Mouse (Mus musculus) urinary bladder, postnatal 14 days (tissue): ENCODE data around the gene Mrpl49.

Experiments used
- DNase-seq: peaks from one replicate; pipeline ENCODE4 v3.0.0; 2021; ENCODE audit warnings: low spot score

The Mrpl49 gene

DNA sequence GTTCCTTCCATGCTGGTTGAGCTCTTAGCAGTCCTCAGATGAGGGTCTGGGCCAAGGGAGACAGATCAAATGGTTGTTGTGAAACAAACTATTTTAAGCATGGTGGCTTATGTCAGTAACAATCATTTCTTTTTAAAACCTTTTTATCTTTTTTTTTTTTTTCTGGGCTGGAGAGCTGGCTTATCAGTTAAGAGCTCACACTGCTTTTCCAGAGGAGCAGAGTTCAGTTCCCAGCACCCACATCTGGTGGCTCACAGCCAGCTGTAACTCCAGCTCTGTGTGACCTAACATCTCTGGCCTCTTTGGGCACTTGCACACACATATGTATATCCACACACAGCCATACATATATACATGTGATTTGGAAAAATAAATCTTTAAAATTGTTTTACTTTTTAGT is 19.9 kb downstream of the Mrpl49 start:
- DNase-seq, result no peak

- no peak for DNase-seq
Measured at GRCm38 (mm10) chr19:6035966-6036585, 21.5 kb downstream of the Mrpl49 start.

DNA sequence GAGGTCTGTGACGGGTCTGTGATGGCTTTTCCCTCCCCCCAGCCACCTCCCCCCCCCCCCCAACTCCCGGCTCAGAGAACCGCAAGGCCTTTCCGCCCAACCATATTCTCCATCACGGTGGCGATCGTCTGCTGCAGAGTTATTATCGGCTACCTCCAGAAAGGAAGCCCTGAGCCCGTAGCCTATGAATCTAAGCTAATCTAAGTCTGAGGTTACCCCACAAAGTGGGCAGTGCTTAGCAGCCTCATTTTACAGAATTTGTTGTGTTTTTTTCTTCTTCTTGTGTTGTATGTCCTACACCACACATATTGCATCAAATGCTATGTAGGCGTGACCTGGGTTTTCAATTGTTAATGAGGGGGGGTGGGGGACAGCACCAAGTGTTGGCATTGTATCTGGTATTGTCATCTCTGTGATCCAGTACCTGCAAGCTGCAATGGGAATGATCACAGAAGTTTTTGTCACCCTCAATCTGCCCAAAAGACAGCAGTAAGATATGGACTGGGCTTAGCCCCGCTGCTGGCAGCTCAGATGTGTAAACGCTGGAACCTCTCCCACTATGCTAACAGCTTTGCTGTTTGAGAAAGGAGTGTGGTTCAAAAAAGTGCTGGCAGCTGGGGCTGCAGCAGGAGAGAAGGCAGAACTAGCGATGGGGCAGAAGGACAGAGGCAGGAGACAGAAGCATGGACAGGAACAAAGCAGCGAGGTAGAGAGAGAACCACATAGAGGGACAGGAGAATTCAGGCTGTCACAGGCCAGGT is 26.9 kb downstream of the Mrpl49 start:
- DNase-seq, result no peak

DNA sequence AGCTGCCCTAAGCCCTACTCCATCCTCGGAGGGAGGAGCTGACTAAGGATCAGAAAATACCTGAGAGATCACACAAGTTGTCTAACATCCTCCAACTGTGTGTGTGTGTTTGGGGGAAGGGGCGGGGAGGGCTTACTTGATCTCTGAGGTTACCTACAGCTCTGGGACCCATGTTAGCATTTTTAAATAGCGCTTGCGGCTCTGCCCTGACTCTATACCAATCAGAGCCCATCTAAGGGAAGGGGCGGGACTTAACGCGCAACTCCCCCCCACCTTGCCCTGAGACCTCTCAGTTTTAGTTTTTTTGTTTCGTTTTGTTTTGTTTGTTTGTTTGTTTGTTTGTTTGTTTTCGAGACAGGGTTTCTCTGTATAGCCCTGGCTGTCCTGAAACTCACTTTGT is 28.2 kb downstream of the Mrpl49 start:
- DNase-seq, result no peak

- no peak for DNase-seq
Measured at GRCm38 (mm10) chr19:6028991-6029390, 28.6 kb downstream of the Mrpl49 start.

- no peak for DNase-seq
Measured at GRCm38 (mm10) chr19:6023930-6024329, 33.7 kb downstream of the Mrpl49 start.

DNA sequence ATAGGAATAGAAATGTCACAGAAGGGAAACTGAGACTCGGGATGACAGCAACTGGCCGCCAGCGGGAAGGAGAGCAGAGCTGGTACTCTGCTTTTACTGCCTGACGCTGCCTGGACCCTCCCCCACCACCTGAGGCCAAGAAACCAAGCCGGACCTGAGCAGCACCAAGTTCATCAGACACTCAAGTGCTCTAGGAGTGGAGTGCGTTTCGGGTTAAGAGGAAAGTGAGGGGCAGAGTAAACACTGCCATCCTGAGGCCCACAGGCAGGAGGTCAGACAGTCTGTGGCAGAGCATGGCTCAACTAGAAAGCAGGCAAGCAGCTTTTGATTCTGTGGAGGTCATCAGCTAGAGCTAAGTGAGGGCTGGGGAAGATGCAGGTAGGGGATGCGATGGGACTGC is 34.5 kb downstream of the Mrpl49 start:
- DNase-seq, result no peak

DNA sequence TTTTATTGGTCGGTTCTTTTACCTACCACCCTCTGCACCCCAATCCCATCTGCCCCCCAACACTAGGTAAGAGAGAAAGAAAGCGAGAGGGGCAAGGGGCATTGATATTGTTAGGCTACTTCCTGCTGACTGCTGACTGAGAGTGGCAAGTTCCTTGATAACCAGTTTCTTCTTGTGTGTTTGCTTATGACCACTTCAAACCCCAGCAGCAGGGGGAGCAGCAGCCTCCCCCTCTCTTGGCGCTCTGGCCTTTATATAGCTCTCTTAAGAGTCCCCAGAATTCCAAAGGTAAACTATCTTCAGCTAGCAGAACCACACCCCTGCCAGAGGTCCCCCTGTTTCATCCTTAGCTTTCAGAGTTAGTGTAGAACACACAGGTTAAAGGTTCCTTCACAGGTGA is 37.3 kb downstream of the Mrpl49 start:
- DNase-seq, result no peak

DNA sequence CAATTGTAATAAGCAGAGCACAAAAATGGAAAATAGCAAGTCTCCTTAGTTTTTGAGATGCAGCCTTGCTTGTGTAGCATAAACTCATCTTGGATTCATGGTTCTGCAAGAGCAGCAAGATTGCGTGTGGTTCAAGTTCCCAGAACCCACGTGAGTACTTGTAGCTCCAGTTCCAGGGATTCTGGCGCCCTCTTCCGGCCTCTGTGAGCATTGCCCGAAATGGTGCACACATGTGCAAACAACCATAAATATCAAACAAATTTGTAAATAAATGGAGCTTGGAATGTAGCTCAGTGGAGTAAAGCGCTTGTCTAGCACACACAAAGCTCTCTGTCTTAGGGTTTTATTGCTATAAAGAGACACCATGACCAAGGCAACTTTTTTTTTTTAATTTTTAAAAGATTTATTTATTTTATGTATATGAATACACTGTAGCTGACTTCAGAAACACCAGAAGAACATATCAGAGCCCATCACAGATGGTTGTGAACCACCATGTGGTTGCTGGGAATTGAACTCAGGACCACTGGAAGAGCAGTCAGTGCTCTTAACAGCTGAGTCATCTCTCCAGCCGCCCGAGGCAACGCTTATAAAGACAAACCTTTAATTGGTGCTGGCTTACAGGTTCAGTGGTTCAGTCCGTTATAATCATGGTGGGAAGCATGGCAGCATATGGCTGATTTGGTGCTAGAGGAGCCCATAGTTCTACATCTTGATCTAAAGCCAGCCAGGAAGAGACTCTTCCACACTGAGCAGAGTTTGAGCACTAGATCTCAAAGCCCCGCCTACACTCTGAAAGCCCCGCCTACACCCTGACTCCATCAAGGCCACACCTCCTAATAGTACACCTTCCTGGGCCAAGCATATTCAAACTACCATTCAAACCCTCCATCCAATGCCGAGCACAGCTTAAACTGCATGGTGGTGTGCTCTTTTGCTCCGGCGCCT is 39.2 kb downstream of the Mrpl49 start:
- DNase-seq, result peak; percentile 92

GRCm38 (mm10) chr19:6016532-6016931 is 41.1 kb downstream of the Mrpl49 start:
- no peak for DNase-seq

DNA sequence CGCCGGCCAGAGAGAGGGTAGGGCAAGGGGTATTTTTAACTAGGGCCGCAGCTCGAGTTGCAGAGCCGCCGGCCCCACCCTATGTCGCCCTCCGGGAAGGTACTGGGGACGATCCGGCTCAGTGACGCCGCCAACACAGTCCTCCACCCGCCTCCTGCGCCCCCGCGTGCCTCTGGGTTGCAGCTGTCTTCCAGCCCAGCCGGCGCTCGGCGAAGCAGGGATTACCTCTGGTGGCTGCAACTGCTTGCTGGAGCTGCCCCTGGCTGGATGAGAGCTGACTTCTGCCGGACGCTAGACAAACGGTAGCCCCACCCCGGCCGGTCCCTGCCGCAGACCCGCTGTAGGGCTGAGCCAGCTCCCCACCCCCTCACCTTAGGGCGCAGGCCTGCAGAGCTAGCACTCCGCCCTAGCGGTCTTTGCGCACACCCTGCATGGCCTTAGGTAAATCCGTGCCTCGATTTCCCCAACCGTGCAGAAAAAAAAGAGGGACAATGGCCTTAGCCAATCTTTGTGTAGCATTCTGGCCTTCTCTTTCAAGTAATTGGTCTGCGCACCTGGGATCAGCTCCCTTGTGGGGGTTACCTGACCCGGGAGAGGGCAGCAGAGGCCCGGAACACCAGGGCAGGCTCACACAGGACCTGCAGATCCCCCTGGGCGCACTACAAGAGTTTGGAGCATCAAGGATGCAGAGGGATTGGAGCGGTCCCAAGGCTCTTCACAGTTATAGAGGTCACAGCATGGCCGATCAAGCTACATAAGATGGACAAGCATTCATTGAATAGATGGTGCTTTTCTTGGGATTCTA is 41.9 kb downstream of the Mrpl49 start, which contains the start of gene Capn1:
Gene Capn1 (minus strand): TSS at position 387 of the 805 bp plus-strand sequence.
- peak; percentile 75 for DNase-seq

DNA sequence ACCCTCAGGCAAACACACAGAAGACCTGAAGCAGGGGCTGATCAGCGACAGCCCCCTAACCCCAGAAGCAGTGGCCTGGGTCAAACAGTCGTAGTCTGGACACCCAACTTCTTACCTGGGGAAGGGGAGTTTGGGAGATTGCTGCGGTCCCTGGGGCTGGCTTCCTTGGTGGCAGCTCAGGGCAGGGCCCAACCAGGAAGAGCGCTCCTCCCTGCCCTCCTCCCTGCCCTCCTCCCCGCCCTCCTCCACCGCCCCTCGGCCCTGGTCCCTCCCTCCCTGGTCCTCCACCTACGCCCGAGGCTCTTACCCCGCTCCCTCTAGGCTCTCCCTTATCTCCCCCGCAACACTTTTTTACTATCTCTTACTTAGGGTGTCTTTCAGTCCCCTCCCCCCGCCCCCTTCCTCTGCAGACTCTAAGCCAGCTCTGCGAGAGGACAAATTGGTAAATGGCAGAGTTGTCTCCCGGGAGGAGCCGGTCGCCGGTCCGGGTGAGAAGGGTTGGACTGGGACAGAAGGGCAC is 42.5 kb downstream of the Mrpl49 start:
- DNase-seq, result peak; percentile 64

GRCm38 (mm10) chr19:6013691-6014090 is 43.9 kb downstream of the Mrpl49 start:
- DNase-seq, result peak; percentile 87

DNA sequence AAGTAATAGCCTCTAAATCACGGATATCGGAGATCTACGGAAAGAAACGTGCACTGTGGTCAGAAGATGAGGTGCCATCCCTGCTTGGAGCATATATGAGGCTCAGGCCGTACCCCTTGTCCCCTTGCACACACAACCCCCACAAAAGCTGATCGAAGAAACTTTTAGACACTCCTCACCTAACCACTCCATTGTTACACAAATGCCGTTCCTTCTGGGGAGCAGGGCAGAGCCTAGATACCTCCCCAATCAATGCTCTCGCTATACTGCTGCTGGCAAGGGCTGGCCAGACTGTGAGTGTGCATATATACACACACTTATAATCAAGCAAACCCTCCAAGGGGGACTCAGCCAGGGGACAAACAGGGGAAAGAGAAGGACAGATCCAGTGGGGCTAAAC is 48.4 kb downstream of the Mrpl49 start:
- no peak for DNase-seq

- DNase-seq, result no peak
Measured at GRCm38 (mm10) chr19:6007013-6007412, 50.6 kb downstream of the Mrpl49 start.

DNA sequence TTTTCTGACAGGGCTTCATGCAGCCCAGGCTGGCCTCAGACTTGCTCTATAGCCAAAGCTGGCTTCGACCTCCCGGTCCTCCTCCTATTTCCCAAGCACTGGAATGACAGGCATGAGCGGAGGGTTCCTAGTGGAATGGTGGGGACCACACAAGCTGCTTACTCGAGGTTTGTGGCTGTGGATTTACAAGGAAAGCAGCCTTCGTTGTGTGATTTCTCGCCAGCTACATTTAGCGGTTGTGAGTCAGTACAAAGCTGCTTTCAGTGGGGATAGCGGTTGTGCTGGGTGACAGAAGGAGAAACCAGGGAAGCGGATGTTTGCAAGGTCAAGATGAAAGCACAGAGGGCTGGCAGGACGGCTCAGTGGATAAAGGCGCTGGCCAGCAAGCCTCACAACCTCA is 52.0 kb downstream of the Mrpl49 start:
- no peak for DNase-seq
